Mouse (Mus musculus) brown adipose tissue, adult 24 weeks (tissue): ENCODE measurements around the gene Ergic2. TPM values are rescaled to one million over a fixed set of nuclear protein-coding genes. Genes with fewer than 3 reads are reported as not detected.
"Not testable (repeated sequence)": the region's sequence is repeated elsewhere in the genome, so short reads cannot be mapped to it uniquely, and the experiment has no call there.

ENCODE experiments used
- H3K27ac ChIP-seq: fragments of 200-500 bp; replicated peaks from 2 replicates; pipeline ENCODE4 v1.5.1; 2012; ENCODE audit warnings: low read depth, mild to moderate bottlenecking, low read length
- H3K4me1 ChIP-seq: fragments of 200-500 bp; 2 replicates; pipeline ENCODE4 v1.6.1; 2012; ENCODE audit warnings: low read length, mixed read lengths; ENCODE audit not compliant: control insufficient read depth, insufficient read depth, insufficient read length
- H3K4me3 ChIP-seq: fragments of 200-500 bp; 2 replicates; pipeline ENCODE4 v1.5.1; 2012; ENCODE audit warnings: low read depth, mild to moderate bottlenecking, low read length, moderate library complexity; ENCODE audit not compliant: insufficient read depth
- polyA plus RNA-seq: library from polyadenylated mRNA; stranded (reverse); fragments of >200 nt; gene quantifications from 2 replicates; pipeline ENCODE4 v1.2.4, GENCODE M21; 2012; ENCODE audit not compliant: missing spikeins, insufficient read depth, insufficient read length

Gene Ergic2
- polyA plus RNA-seq, 1 experiment, result 47.9 TPM

DNA sequence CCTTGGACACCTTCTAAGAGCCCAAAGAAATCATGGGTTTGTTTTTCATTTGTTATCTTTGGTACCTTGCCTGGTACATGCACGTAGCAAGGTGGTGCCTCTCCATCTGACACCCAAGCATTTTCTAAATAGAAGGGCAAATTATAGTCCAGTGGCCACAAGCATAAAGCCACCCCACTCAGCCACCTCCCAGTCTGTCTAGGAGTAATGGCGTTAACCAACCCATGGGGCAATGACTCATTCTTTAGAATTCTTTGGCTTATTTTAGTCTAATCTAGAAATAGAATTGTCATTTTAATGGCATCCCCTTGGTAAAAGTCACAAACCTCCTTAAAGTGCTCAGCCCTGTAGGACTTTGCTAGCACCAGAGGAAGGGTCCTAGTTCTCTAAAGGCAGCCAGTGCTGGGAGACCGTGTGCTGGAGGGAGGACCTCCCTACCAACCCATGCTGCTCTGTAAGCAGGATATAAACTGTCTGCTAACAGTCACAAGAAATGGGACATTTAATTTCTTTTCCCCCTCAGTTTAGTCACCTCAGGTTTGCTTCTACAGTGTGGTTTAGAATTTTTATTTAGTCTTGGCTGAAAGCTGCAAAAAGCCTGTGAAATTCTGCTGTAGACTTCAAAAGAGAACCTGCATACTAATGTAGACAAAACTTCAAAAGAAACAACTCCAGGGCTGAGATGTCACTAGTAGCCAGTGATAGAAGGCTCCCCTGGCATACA is 22.1 kb upstream of the Ergic2 start:
- Histone ChIP-seq H3K27ac (no peak overlapping the region), H3K4me3 (no peak overlapping the region), H3K4me1 (no peaks in the 10 kb centered on the region)

DNA sequence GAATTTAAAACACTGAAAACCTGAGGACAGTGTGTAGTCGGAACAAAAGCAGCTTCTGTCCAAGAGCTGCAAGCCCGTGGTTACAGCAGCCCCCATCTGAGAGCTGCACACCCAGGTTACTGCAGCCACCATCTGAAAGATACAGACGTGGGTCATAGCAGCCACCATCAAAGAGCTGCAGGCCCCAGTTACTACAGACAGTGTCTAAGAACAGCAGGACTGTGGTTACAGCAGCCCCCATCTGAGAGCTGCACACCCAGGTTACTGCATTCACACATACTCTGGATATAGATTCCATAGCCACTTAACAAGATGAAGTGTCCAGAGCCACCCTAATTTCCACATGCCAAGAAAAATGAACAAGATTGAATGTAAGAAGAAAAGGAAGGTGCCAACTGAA is 15.4 kb upstream of the Ergic2 start:
- Histone ChIP-seq H3K4me3 (no peak overlapping the region), H3K4me1 (no peaks in the 10 kb centered on the region), H3K27ac (no peak overlapping the region)

DNA sequence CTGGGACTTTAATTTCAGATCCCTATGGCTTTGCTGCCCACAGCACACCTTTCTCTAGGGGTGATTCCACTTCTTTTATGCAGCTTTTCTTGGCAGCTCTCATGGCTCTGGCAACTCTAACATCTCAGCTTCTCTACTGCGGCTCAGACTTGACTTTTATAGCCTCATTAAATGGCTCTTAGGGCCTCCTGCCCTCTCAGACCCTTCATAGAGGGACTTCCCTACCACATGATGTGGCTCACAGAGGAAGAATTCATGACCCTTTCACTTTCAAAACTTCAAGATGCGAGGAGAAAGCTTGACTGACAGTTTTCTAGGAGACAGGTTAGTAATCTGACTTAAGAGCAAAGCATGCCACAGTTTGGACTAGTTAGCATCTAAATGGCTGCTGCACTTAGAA is 10.5 kb upstream of the Ergic2 start:
- Histone ChIP-seq H3K27ac (no peak overlapping the region), H3K4me3 (no peak overlapping the region)

DNA sequence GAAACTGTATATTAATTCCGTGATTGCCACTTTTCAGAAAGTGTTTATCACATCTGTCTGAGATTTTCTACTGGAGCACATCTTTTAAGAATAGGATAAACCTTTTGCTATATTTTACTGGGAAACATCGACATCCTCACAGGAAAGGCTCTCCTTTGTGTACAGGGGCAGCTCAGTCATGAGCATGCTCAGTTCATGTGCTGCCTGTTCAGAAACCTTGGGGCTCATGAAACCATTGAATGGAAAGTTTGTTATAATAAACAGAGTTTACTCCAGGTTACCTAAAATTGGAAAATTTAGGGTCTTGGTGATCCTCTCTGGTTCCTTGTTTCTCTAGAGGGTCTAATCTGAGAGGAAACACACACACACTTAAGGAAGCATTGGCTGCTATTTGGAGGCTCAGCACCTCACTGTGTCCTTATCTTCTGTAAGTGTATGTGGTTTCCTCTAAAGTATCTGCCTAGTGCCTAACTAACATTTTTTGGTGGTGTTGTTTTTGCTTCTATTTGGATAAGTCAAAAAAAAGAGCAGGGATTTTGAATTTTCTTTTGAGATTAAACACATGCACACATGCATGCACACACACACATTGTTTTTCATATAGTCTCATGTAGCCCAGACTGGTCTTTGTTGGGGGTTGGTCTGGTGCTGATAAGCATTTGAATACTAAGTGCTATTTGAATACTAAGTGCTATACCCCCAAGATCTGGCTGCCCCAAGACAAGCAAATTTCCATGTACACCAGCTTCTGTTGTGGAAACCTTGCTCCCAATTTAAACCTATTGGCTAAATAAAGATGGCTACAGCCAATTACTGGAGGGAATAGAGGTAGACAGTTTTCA is 6.3 kb upstream of the Ergic2 start:
- no peaks in the 10 kb centered on the region for H3K4me1 ChIP-seq
- H3K27ac ChIP-seq, result no peak overlapping the region
- no peak overlapping the region for H3K4me3 ChIP-seq

More for the DNA sequence above, 10.5 kb upstream of the Ergic2 start:
- H3K4me1 ChIP-seq, result no peaks in the 10 kb centered on the region

DNA sequence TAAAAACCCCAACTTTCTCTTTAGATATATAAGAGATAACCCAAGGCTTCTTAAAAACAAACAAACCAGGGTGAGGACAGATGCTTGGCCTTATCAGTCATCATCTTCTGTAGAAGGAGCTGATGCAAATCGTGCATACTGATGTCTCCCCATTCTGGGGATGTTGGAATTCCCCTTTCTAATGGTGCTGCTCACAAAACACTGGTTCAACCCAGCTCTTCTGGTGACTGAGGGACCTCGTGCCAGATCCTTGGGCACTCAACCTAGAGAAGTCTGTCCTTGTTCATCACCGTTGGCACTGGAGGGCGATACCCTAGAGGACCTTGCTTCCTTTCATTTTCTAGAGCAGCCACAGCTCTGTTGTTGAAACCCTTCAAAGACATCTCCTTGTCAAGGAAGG is 4.6 kb upstream of the Ergic2 start:
- Histone ChIP-seq H3K27ac (no peak overlapping the region), H3K4me1 (no peaks in the 10 kb centered on the region), H3K4me3 (no peak overlapping the region)

DNA sequence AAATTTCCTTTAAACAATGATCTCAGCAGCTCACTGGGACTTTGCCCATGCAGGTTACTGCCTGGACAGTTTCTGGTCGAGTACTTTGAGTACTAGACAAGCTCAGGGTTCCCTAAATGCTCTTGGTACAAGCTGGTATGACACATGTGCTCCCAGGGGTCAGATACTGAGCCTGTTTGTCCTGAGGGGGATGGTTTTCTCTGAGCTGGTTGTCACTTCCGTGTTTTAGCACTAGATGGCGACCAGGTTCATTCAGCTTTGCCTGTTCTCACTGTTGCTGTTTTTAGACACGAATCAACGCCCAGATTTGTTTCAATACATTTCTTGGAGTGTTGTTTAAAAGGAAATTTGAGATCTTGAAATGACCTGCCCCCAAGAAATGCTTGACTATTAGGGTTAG is 2.6 kb upstream of the Ergic2 start:
- Histone ChIP-seq H3K27ac (no peak overlapping the region), H3K4me1 (no peaks in the 10 kb centered on the region), H3K4me3 (no peak overlapping the region)

DNA sequence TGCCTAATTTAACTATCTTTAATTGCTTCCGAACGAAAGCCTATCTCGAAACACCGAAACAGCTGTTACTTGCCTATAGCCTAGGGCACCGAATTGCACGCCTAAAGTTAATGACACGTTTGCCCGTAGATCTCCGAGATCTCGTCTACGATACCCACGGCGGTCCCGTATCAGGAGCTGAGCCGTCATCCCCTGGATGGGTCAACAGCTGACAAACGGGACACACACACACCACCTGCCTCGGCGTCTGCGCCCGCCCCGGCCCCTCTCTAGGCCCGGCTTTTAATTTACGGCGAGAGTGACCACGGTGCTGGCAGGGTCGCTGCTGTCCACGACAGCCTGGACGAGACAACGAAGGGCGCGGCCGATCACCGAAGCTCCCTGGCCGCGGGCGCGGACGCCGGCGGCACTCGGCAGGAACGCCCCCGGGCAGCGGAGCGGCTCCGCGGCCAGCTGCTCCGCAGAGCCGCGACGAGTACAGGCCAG is 740 bp downstream of the Ergic2 start:
- Histone ChIP-seq H3K4me1 (peaks cover 2% of the 10 kb centered on the region), H3K27ac (peak overlapping the region; percentile 66), H3K4me3 (peak overlapping the region; percentile 78)

DNA sequence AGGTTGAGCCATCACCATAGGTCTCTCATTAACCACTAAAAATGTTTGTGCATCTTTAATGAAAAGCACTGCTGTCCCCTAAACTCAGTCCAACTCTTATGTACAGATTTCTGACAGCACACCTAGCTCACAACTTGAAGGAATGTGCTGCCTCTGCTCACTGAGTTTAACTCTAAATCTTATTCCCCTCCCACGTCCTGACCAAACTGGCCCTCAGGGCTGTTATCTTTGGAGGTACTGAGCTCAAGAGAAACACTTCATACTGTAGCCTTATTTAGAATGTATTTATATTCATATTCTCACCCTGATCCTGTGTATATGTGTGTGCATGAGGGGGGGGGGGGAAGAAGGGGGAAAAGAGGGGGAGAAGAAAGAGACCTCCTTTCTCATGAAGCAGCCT is 4.7 kb downstream of the Ergic2 start:
- Histone ChIP-seq H3K4me1 (peaks cover 2% of the 10 kb centered on the region), H3K27ac (no peak overlapping the region), H3K4me3 (no peak overlapping the region)

DNA sequence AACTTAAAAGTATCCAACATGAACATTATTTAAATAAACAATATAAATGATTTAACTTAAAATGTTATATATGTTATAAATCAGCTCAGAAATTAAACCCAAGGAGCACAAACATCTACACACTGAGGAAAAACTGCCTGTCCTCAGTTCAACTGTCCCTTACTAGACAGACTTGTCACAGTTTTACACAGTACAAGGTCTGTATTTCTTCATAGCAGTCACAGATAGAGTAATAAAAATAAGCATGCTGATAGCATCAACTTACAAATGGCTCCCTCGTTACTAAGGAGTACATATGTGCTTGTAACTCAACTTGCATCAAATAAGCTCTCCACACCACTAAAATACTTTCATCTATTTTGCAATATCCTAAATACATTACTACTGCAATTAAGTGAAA is 7.0 kb downstream of the Ergic2 start:
- peaks cover 2% of the 10 kb centered on the region for H3K4me1 ChIP-seq
- H3K27ac ChIP-seq, result no peak overlapping the region
- no peak overlapping the region for H3K4me3 ChIP-seq

DNA sequence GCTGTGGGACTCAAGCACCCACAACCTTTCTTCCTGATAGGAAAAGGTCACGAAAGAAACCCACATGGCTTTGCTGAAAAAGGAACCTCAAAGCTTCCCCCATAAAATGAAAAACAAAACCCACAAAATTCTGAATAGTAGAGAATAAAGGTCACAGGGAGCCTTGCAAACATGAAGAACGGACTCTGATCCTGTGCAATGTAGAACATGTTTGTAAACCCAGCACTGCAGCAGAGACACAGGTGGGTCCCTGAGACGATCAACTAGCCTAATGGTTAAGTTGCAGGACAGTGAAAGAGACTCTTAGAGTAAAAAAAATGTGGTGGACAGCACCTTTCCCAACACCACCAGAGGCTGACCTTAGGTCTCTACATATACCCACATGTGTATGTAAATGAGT is 12.4 kb downstream of the Ergic2 start:
- Histone ChIP-seq H3K4me1 (no peaks in the 10 kb centered on the region), H3K4me3 (no peak overlapping the region), H3K27ac (no peak overlapping the region)

DNA sequence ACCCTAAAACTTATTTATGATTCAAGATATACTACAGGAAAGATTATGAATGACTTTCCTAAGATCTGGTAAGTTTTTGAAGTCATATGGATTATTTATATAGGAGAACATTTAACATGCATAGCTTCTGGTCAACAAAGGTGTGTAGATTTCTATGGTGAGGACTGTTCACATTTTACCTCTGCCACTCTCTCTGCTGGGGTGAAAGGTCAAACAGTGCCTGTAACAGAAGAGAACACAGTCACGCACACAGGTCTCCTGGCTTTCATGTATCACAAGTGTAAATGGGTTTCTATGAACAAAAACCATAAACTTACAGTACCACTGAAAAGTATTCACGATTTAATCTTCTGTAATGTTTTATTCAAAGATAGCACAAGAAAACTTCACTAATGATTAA is 13.0 kb downstream of the Ergic2 start:
- no peak overlapping the region for H3K4me3 ChIP-seq
- no peaks in the 10 kb centered on the region for H3K4me1 ChIP-seq
- H3K27ac ChIP-seq, result no peak overlapping the region

DNA sequence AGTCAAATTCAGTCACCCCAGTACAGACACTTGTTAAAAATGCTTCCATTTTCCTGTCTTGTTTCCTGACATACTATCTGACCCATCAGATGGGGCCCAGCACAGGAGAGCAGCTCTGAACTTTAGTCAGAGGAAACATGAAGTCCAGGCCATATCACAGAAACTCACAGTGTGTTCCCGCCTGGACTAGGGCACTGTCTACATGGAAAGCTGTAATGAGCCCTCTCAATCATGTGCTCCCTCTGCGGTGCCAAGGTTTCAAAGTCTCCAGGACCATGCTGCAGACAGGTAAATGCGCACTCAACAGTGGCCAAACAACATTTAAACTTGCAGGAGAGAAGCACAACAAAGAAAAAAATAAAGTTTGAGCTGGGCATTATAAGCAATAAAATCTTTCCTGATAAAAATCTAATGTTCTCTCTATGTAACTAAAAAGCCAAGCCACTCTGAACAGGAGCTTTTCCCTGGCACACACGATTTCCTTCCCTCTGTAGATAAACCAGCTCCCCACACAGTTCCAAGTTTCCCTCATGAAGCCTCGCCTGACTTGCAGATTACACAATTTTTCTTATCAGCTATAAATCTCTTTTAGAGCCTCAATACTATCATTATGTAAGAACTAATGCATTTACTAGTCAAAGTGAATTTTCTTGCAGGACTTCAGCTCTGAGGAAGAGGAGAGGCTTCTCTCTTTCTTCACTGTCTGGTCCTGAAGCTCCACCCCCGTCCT is 18.0 kb downstream of the Ergic2 start:
- Histone ChIP-seq H3K4me1 (no peaks in the 10 kb centered on the region), H3K4me3 (no peak overlapping the region), H3K27ac (no peak overlapping the region)

DNA sequence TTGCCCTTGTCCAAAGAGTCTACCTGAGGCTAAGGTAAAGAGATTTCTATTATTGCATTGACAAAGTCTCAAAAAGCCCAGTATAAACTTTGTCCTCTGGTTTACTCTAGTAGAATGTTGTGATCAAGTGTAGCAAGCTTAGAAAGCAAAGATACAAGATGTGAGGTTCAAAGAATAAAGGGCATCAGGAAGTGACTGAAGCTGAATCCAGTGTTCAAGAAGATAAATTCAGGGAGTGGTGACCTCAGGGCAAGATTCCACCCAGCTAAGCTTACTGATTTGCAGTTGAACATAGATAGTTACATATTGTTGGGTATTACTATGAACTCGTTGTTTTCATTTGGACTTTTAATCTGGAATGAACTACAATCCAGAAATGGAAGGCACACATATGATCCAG is 26.5 kb downstream of the Ergic2 start:
- Histone ChIP-seq H3K4me3 (no peak overlapping the region), H3K4me1 (no peaks in the 10 kb centered on the region), H3K27ac (no peak overlapping the region)

DNA sequence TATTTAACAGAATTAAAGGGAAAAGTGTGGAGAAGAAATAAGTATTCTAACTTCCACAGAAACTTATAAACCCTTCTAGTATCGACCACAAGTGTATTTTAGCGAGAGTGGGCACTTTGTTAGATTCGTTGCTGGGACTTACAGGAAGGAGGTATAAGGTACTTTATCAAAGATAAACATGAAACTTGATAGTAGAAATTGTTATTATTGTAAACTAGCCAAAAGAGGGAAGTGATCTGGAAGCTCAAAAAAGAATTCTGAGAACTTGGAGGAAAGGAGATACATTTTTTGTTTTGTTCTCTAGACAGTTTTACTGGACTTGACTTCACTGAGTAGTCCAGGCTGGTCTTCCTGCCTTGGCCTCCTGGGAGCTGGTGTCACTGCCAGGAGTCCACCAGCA is 39.3 kb downstream of the Ergic2 start:
- no peaks in the 10 kb centered on the region for H3K4me1 ChIP-seq
- no peak overlapping the region for H3K4me3 ChIP-seq
- H3K27ac ChIP-seq, result no peak overlapping the region

DNA sequence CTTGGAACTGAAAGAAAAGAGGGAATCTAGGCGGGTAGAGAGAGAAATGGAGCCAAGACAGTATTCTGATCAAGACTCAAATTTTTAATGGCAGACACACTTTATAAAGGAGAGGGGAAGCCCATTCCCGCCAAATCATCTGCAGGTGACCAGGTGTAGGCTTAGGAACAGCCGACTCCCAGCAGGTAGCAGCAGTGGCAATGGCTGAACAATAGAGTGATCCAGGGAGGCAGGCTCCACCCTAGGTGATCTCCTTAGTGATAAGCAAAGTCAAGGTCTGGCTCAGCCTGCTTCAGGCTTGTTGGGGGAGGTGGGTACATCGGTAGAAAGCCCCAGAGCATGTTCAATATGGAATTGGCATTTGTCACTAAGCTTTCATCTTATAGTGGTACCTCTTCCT is 59.9 kb downstream of the Ergic2 start:
- not testable (repeated sequence) for H3K4me1 ChIP-seq, H3K4me3 ChIP-seq, H3K27ac ChIP-seq
